Mouse (Mus musculus) cortical plate, adult 2 months (tissue): ENCODE data around the gene Fut7. TPM values are rescaled to one million over a fixed set of nuclear protein-coding genes. Genes with fewer than 3 reads are reported as not detected.

Source experiments
- H3K27ac ChIP-seq: fragments of 200-500 bp; 2 replicates; pipeline ENCODE4 v1.5.1; 2012; ENCODE audit warnings: low read length, control low read depth, inconsistent platforms; ENCODE audit not compliant: insufficient read depth
- H3K4me1 ChIP-seq: fragments of 200-500 bp; 2 replicates; pipeline ENCODE4 v1.6.1; 2011; ENCODE audit warnings: low read length; ENCODE audit not compliant: control insufficient read depth, insufficient read depth
- H3K4me3 ChIP-seq: fragments of 200-500 bp; 2 replicates; pipeline ENCODE4 v1.5.1; 2011; ENCODE audit warnings: mild to moderate bottlenecking, low read length, control low read depth; ENCODE audit not compliant: insufficient read depth
- CTCF ChIP-seq: fragments of 200-500 bp; IDR thresholded peaks from 2 replicates; pipeline ENCODE4 v1.5.1; 2011; ENCODE audit warnings: mild to moderate bottlenecking, control low read depth, low read length; ENCODE audit not compliant: insufficient read depth; ENCODE audit errors: extremely low read depth
- POLR2A ChIP-seq: fragments of 200-500 bp; IDR thresholded peaks from 2 replicates; pipeline ENCODE4 v1.6.1; 2011; ENCODE audit warnings: mild to moderate bottlenecking, low read length, control low read depth; ENCODE audit not compliant: insufficient read depth; ENCODE audit errors: extremely low read depth
- polyA plus RNA-seq: library from polyadenylated mRNA; depleted of rRNA; stranded (reverse); fragments of >200 nt; gene quantifications from 2 replicates; pipeline ENCODE4 v1.2.3, GENCODE M21; 2012

Fut7 gene
- polyA plus RNA-seq, 1 experiment: 0.48 TPM

DNA sequence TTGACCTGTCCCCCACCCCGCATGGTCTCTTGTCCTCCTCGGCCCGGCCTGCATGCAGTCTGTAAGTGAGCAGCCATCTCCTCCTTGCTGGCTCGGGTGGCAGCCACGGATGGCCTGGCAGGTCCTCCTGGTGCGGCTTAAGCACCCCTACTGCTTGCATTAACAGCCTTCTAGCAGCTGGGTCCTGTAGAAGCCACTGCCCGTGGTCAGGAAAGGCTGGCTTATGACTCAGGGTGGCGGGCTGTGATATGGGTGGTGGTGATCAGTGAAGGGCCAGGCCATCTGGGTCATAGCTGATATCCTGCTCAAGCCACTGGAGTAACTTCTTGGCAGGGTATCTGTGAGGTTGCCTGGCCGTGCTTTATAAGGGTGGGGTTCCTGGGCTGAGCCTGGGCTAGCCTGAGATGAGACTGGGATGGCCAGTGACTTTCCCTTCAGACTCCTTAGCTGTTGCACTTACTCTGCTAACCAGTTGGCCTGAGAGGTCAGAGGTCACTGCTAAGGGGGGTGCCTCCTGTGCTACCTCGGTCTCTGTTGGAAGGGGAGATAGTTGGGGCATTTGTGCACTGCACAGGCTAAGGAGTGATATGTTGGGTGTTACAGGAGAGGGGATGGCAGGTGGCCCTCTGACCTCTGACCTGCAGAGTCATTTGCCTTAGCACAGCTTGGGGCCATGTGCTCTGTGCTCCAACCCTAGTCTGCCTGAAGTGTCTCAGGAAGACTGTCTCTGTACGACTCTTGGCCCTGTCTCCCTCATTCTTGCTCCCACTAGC, 9.4 kb downstream of the Fut7 start:
- Histone ChIP-seq H3K4me1 (peaks cover 5% of the 10 kb centered on the region), H3K4me3 (no peak overlapping the region), H3K27ac (no peak overlapping the region)
- no peak for TF ChIP-seq POLR2A
- no peak for TF ChIP-seq CTCF

DNA sequence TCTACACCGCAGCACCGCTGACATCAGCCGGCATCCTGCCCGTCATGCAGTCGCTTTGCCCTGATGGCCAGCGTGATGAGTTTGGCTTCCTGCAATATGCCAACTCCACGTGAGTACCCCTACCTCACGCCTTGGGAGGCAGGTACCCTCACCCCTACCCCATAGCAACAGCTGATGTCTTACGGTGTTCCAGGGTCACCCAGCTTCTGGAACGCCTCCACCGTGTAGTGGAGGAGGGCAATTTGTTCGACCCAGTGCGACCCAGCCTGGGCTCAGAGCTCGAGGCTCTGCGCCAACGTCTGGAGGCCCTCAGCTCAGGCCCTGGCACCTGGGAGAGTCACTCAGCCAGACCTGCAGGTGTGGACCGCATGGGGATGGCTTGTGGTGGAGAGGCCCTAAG, 10.0 kb downstream of the Fut7 start:
- Histone ChIP-seq H3K4me1 (peaks cover 5% of the 10 kb centered on the region), H3K4me3 (no peak overlapping the region), H3K27ac (no peak overlapping the region)
- TF ChIP-seq POLR2A (no peak), CTCF (no peak)

DNA sequence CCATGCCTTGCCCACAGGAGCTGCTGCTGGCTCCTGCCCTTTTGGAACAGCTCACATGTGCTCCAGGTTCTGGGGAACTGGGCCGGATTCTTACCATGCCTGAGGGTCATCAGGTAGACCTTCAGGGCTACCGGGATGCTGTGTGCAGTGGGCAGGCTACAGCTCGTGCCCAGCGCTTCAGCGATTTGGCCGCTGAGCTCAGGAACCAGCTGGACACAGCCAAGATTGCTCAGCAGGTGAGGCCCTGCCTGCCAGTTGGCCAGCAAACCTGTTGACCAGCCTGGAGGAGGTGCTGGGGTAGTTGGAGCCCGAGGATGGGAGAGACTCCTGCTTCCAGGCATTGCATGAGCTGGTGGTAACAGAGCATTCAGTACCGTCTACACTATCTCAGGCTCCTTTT, 11.2 kb downstream of the Fut7 start:
- Histone ChIP-seq H3K4me1 (peaks cover 5% of the 10 kb centered on the region), H3K4me3 (no peak overlapping the region), H3K27ac (no peak overlapping the region)
- TF ChIP-seq POLR2A (no peak), CTCF (no peak)

DNA sequence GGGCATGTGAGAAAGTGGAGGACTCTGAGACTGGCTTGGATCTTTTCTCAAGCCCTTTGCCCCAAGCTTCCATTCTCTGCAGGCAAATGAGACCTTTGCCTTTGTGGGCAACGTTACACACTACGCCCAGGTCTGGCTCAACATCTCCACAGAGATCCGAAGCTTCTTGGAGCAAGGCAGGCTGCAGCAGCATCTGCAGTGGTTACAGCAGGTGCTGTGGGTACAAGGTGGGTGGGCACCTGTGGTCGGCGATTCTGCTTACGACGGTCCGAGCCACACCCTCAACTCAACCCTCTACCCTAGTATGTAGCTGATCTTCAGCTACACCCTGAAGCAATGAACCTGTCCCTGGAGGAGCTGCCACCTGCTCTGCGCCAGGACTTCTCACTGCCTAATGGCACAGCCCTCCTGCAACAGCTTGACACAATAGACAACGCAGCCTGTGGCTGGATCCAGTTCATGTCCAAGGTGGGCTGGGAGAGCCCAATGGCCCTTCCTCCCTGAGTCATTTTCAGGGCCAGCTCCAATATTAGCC, 13.3 kb downstream of the Fut7 start:
- TF ChIP-seq POLR2A (no peak), CTCF (no peak)
- H3K27ac ChIP-seq: no peak overlapping the region
- H3K4me3 ChIP-seq: no peak overlapping the region
- H3K4me1 ChIP-seq: 0 out of 2 replicates have a peak, but pooled peaks cover 2% of the 10 kb centered on the region

DNA sequence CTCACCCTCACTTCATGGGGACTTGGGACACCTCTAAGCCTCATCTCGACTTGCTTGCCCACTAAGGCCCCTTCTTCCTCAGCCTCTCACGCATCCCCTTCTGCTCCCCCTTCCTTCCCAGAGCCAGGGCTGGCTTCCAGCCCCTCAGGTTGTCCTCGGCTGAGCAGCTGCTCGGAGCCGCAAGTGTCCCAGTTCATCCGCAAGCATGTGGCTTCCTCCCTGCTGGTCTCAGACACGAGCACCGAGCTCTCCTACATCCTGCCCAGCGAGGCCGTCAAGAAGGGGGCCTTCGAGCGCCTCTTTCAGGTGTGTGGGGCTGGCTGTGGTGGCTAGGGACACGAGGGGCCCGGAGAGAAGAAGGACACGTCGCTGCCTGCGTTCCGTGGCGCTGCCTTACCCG, 18.0 kb downstream of the Fut7 start:
- Histone ChIP-seq H3K4me3 (no peak overlapping the region), H3K27ac (no peak overlapping the region), H3K4me1 (no peaks in the 10 kb centered on the region)
- TF ChIP-seq CTCF (no peak), POLR2A (no peak)

DNA sequence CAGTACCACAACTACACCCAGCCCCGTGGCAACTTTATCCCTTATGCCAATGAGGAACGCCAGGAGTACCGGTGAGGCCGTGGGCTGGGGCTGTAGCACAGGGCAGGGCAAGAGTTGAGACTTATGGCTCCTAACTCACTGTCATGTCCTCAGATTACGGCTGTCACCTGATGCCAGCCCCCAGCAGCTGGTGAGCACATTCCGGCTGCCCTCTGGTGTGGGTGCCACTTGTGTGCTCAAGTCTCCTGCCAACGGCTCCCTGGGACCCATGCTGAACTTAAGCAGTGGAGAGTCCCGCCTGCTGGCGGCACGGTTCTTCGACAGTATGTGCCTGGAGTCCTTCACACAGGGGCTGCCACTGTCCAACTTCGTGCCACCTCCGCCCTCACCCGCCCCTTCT, 19.6 kb downstream of the Fut7 start:
- Histone ChIP-seq H3K27ac (no peak overlapping the region), H3K4me1 (no peaks in the 10 kb centered on the region), H3K4me3 (no peak overlapping the region)
- no peak for TF ChIP-seq CTCF

DNA sequence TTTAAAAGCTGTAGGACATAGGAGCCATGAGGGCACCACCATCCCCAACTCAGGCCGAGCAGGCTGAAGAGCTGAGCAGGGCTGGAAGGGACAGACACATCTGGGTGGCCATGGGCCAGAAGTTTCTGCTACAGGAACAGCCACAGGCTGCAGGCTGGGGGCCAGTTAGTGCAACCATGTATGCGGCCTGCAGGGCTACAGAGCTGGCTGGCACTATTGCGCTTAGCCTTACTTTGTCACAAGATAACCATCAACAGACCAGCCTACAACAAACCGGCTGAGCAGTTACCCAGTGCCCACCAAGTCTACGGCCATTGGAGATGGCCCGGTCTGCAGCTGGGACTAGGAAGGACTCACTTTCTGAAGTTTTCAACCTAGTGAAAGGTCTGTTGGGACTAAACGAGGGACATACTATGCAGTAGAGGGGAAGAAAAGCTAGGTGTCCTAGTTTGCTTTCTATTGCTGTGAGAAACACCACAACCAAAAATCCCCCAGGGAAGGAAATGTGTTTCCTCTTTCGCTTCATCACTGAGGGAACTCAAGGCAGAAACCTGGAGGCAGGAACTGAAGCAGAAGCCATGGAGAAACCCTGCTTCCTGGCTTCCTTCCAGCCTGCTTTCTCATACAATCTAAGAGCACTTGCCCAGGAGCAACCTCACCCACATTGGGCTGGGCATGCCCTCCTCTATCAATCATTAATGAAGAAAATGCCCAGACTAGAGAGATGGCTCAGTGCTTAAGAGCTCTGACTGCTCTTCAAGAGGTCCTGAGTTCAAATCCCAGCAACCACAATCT, 28.0 kb downstream of the Fut7 start:
- Histone ChIP-seq H3K4me1 (no peaks in the 10 kb centered on the region), H3K4me3 (no peak overlapping the region), H3K27ac (no peak overlapping the region)
- TF ChIP-seq CTCF (no peak), POLR2A (no peak)

DNA sequence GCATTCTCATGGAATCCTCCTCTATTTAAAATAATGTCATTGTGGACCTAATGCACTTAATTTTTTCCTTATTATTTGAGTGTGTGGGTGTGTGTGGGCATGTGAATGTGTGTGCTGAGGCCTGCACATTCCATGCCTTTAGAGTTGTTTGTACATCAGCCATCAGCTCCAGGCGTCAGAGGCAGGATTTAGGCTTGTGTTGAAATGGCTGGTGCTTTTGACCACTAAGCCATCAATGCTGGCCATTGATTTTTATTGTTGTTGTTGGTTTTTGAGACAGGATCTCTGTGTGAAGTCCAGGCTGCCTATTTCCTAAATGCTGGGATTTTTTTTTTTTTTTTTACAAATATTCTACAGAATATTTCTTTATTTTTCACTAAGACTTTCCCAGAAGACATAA, 29.9 kb downstream of the Fut7 start:
- Histone ChIP-seq H3K4me3 (no peak overlapping the region), H3K4me1 (no peaks in the 10 kb centered on the region), H3K27ac (no peak overlapping the region)
- no peak for TF ChIP-seq POLR2A
- no peak for TF ChIP-seq CTCF

DNA sequence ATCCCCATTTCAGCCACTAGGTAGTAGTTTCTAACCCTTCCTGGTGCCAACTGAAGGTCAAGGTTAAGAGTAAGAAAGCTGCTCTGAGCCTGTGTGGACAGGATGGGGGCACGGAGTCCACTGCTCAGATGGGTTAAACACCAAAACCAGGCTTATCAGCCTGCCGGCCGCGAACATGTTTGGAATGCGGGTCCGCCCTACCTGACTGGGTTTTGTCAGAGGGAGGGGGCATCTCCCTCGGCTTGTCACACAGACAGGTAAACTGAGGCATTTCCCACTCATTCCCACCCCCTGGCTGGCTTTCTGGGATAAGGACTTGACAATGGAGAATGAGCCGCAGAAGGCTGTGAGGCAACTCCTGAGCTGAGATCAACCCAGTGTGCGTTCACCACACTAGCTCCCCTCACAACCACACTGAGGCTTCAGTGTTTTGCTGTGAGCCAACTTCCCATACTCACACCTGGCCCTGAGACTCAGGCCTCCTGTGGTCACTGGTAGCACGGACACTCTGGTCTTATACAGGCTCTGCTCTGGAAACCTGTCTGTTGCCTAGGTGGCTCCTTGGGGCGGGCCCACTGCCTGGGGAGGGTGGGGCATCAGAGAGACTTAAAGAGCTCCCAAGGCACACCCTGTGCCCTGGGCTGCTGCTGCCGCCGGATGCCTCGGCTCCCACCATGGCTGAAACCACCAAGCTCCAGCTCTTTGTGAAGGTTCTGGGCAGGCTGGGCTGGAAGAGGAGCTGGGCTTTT, 33.3 kb downstream of the Fut7 start, which contains the start of gene Clic3:
TSS of gene Clic3 (plus strand) at position 634 of the 749 bp plus-strand sequence.
- Histone ChIP-seq H3K27ac (no peak within 1 kb of the TSS), H3K4me1 (peaks cover 2% of the 10 kb centered on the region), H3K4me3 (no peak within 1 kb of the TSS)
- TF ChIP-seq CTCF: no peak
- no peak for TF ChIP-seq POLR2A
